Mouse (Mus musculus): ENCODE measurements around the gene Galp.

- TF ChIP-seq GATA1 (IDR thresholded peaks at IDR 0.05; ENCODE audit: low read length) (no peak), TAL1 (IDR thresholded peaks at IDR 0.05; ENCODE audit: low read length) (no peak)
Observed at GRCm38 (mm10) chr7:6257386-6257785, 60.5 kb downstream of the Galp start.
